Mouse (Mus musculus) liver, adult (tissue): ENCODE data around the gene Barhl2.

Experiments used
- GATA4 ChIP-seq: IDR thresholded peaks from 2 replicates; pipeline ENCODE4 v1.6.1; 2014; ENCODE audit warnings: mild to moderate bottlenecking, low read length; ENCODE audit not compliant: insufficient replicate concordance

Barhl2 gene

GRCm38 (mm10) chr5:106459120-106459641 lies 1.2 kb upstream of the Barhl2 start:
- TF ChIP-seq GATA4 = no peak

- TF ChIP-seq GATA4 = no peak
These were observed 632 bp upstream of the Barhl2 start for GRCm38 (mm10) chr5:106458477-106459119.

GRCm38 (mm10) chr5:106457111-106457925 lies 648 bp downstream of the Barhl2 start:
- no peak for TF ChIP-seq GATA4

GRCm38 (mm10) chr5:106455984-106456383 lies 2.0 kb downstream of the Barhl2 start:
- no peak for TF ChIP-seq GATA4

- TF ChIP-seq GATA4 = no peak
These were observed 2.7 kb downstream of the Barhl2 start for GRCm38 (mm10) chr5:106455106-106455920.

GRCm38 (mm10) chr5:106454411-106455105 lies 3.4 kb downstream of the Barhl2 start:
- no peak for TF ChIP-seq GATA4

- no peak for TF ChIP-seq GATA4
These were observed 4.1 kb downstream of the Barhl2 start for GRCm38 (mm10) chr5:106453886-106454321.

GRCm38 (mm10) chr5:106453181-106453885 lies 4.6 kb downstream of the Barhl2 start:
- TF ChIP-seq GATA4 = no peak

GRCm38 (mm10) chr5:106452686-106453085 lies 5.3 kb downstream of the Barhl2 start:
- TF ChIP-seq GATA4 = no peak

GRCm38 (mm10) chr5:106451681-106452440 lies 6.1 kb downstream of the Barhl2 start:
- no peak for TF ChIP-seq GATA4

GRCm38 (mm10) chr5:106450426-106451160 lies 7.4 kb downstream of the Barhl2 start:
- TF ChIP-seq GATA4 = no peak

- no peak for TF ChIP-seq GATA4
These were observed 8.1 kb downstream of the Barhl2 start for GRCm38 (mm10) chr5:106449720-106450425.
